Mouse (Mus musculus) neural tube, embryonic 12.5 days (tissue): Measurements from ENCODE around the gene Hsd17b11. TPM values are rescaled to one million over a fixed set of nuclear protein-coding genes. Genes with fewer than 3 reads are reported as not detected.

Experiments
- ATAC-seq: fragments of 200-750 bp; cut with Nextera tagmentation; 2 replicates; pipeline ENCODE4 v1.8.0; 2017; ENCODE audit warnings: low read depth, mild to moderate bottlenecking, moderate TSS enrichment, moderate library complexity; ENCODE audit not compliant: low FRiP score
- H3K27ac ChIP-seq: fragments of 300-500 bp; sonication (generic); 2 replicates; pipeline ENCODE4 v1.5.1; 2016
- H3K27me3 ChIP-seq: fragments of 300-500 bp; sonication (generic); replicated peaks from 2 replicates; pipeline ENCODE4 v1.6.1; 2016; ENCODE audit warnings: mild to moderate bottlenecking
- H3K36me3 ChIP-seq: fragments of 300-500 bp; sonication (generic); 2 replicates; pipeline ENCODE4 v1.6.1; 2016; ENCODE audit warnings: mild to moderate bottlenecking
- H3K4me1 ChIP-seq: fragments of 300-500 bp; sonication (generic); 2 replicates; pipeline ENCODE4 v1.6.1; 2016
- H3K4me2 ChIP-seq: fragments of 300-500 bp; sonication (generic); replicated peaks from 2 replicates; pipeline ENCODE4 v1.6.1; 2016; ENCODE audit warnings: mild to moderate bottlenecking
- H3K4me3 ChIP-seq: fragments of 300-500 bp; sonication (generic); 2 replicates; pipeline ENCODE4 v1.5.1; 2016
- H3K9ac ChIP-seq: fragments of 300-500 bp; sonication (generic); 2 replicates; pipeline ENCODE4 v1.6.1; 2016; ENCODE audit warnings: mild to moderate bottlenecking
- H3K9me3 ChIP-seq: fragments of 300-500 bp; sonication (generic); 2 replicates; pipeline ENCODE4 v1.6.1; 2016; ENCODE audit warnings: mild to moderate bottlenecking
- WGBS: fragments of 180-500 bp; shearing (Covaris S2); methylation state at CpG from one replicate; pipeline ENCODE4 v1.1.7; 2016; 5-methylcytosine and 5-hydroxymethylcytosine counted together
- polyA plus RNA-seq: library from polyadenylated mRNA; unstranded; fragments of >200 nt; fragmentation: Nextera tagmentation; extraction: Ambion mirVana; gene quantifications from 2 replicates; pipeline ENCODE4 v1.2.1, GENCODE M21; 2016

The Hsd17b11 gene
- polyA plus RNA-seq, 1 experiment from 2014 or later: 2.0 TPM

- WGBS: 71% methylated on average over 8 of the region's 8 CpGs
- H3K4me1 ChIP-seq: peaks cover 4% of the 10 kb centered on the region
- no peaks in the 10 kb centered on the region for H3K27me3 ChIP-seq
- H3K4me2 ChIP-seq: no peak overlapping the region
- H3K4me3 ChIP-seq: no peak overlapping the region
- ATAC-seq: no peak
- H3K9me3 ChIP-seq: no peaks in the 10 kb centered on the region
- H3K36me3 ChIP-seq: peaks cover 30% of the 10 kb centered on the region
- H3K27ac ChIP-seq: no peak overlapping the region
- no peak overlapping the region for H3K9ac ChIP-seq
Measured at GRCm38 (mm10) chr5:104052956-104053355, 31.2 kb upstream of the Hsd17b11 start.

DNA sequence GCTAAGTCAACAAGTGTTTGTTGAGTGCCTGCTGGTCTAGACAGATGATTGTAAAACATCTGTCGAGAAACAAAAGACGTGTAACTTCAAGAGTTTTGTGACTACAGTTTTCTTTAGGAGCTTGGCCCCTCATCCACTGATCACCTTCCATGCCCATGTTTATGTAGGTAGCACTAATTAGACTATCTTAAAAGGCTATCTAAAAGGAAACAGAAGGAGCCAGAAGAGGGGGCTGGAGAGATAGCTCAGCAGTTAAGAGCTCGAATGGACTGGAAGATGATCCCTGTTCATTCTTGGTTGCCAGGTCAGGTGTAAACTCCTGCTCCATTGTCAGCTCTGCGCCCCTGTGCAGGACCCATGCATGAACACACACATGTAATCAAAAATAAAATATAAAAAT is 26.4 kb upstream of the Hsd17b11 start:
- no peak for ATAC-seq

GRCm38 (mm10) chr5:104047200-104048105 is 25.7 kb upstream of the Hsd17b11 start:
- ATAC-seq: 0 out of 2 replicates have a peak, but pooled peaks have one; percentile 3

More for the DNA sequence above, 26.4 kb upstream of the Hsd17b11 start:
- H3K27me3 ChIP-seq: no peaks in the 10 kb centered on the region
- H3K4me2 ChIP-seq: peak overlapping the region; percentile 68
- peaks cover 12% of the 10 kb centered on the region for H3K4me1 ChIP-seq
- 33% methylated on average over 4 of the region's 4 CpGs for WGBS
- no peaks in the 10 kb centered on the region for H3K9me3 ChIP-seq
- H3K27ac ChIP-seq: no peak overlapping the region
- peaks cover 23% of the 10 kb centered on the region for H3K36me3 ChIP-seq
- H3K4me3 ChIP-seq: no peak overlapping the region
- H3K9ac ChIP-seq: no peak overlapping the region

GRCm38 (mm10) chr5:104046256-104047199 is 24.8 kb upstream of the Hsd17b11 start, which contains the start of gene Nudt9:
Nudt9 (plus strand) TSS chr5:104046306.
- WGBS: 6% methylated on average over 90 of the region's 90 CpGs
- Histone ChIP-seq H3K36me3 (peaks cover 11% of the 10 kb centered on the region), H3K27me3 (no peaks in the 10 kb centered on the region)

More at GRCm38 (mm10) chr5:104047200-104048105, 25.7 kb upstream of the Hsd17b11 start:
- Histone ChIP-seq H3K9ac (peak overlapping the region; percentile 80), H3K4me3 (peak overlapping the region; percentile 69), H3K27me3 (no peaks in the 10 kb centered on the region), H3K4me1 (peaks cover 12% of the 10 kb centered on the region), H3K9me3 (no peaks in the 10 kb centered on the region), H3K4me2 (peak overlapping the region; percentile 68), H3K27ac (0 out of 2 replicates have a peak overlapping the region, but pooled peaks have one; percentile 37), H3K36me3 (peaks cover 20% of the 10 kb centered on the region)
- WGBS: 5% methylated on average over 19 of the region's 19 CpGs

GRCm38 (mm10) chr5:104043704-104044103 is 22.0 kb upstream of the Hsd17b11 start:
- peaks cover 12% of the 10 kb centered on the region for H3K4me1 ChIP-seq
- no peak overlapping the region for H3K27ac ChIP-seq
- H3K27me3 ChIP-seq: no peaks in the 10 kb centered on the region
- no peak for ATAC-seq
- H3K9ac ChIP-seq: no peak overlapping the region
- WGBS: 77% methylated on average over 2 of the region's 2 CpGs
- no peaks in the 10 kb centered on the region for H3K36me3 ChIP-seq
- H3K4me2 ChIP-seq: no peak overlapping the region
- no peak overlapping the region for H3K4me3 ChIP-seq
- H3K9me3 ChIP-seq: no peaks in the 10 kb centered on the region

More at GRCm38 (mm10) chr5:104046256-104047199, 24.8 kb upstream of the Hsd17b11 start, which contains the start of gene Nudt9:
- peak within 1 kb of the TSS; percentile 80 for H3K9ac ChIP-seq
- H3K4me1 ChIP-seq: peaks cover 12% of the 10 kb centered on the region
- peak within 1 kb of the TSS; percentile 69 for H3K4me3 ChIP-seq
- H3K27ac ChIP-seq: peak within 1 kb of the TSS; percentile 37; the same call in 1 of the 2 replicates
- H3K4me2 ChIP-seq: peak within 1 kb of the TSS; percentile 68
- H3K9me3 ChIP-seq: no peaks in the 10 kb centered on the region
- peak; percentile 99 for ATAC-seq

DNA sequence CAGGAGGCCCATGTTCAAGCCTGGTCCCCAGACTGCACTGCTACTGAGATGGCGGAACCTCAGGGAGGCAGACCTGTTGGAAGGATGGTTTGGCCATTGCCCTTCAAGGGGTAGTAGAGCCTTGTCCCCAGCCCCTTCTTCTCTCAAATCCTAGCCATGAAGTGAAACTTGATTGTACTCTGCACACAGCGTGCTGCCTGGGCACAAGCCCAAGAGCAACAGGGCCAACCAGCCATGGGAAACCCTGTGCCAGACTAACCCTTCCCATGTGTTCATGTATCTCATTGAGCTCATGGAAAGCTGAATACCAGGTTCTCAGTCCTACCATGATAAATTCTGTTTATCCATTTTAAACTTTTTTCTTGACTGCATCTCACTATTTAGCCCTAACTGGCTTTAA is 21.2 kb upstream of the Hsd17b11 start:
- Histone ChIP-seq H3K4me1 (peaks cover 7% of the 10 kb centered on the region), H3K4me2 (no peak overlapping the region), H3K27ac (no peak overlapping the region), H3K9me3 (no peaks in the 10 kb centered on the region), H3K36me3 (no peaks in the 10 kb centered on the region), H3K27me3 (no peaks in the 10 kb centered on the region), H3K4me3 (no peak overlapping the region), H3K9ac (no peak overlapping the region)
- WGBS: 92% methylated on average over 2 of the region's 2 CpGs
- no peak for ATAC-seq

DNA sequence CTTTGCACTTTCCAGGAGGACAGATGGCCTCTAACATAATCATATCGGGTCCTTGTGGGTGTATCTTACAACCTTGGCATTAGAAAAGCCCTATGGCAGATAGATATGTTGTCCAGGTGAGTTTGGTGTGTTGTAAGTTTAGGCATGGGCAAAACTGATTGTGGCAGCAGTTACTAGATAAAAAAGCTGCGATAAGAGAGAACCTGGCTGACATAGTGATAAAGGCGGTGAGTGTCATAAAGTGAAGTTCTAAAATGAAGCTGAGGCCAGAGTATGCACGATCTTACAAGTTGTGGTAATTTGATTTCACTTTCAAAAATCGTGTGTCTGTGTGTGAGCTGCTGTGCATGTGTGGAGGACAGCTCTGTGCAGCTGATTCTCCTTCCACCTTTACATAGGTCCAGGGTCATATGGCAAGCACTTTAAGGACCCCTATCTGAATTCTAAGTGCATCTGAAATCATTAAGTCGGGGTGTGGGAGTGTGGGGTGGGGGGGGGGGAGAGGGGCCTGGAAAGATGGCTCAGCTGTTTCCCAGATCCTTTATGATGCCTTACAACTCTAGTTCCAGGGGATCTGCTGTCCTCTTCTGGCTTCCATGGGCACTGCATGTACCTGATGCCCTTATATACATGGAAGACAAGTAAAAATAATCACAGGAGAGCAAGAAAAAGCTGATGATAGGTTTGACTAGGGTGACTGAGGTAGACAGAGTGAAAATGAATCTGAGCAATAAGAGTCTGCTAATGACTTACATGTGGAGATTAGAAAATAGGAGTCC is 17.6 kb upstream of the Hsd17b11 start:
- no peak overlapping the region for H3K27ac ChIP-seq
- no peak overlapping the region for H3K4me2 ChIP-seq
- no peaks in the 10 kb centered on the region for H3K36me3 ChIP-seq
- ATAC-seq: 0 out of 2 replicates have a peak, but pooled peaks have one; percentile 41
- no peaks in the 10 kb centered on the region for H3K4me1 ChIP-seq
- no peak overlapping the region for H3K4me3 ChIP-seq
- H3K9me3 ChIP-seq: no peaks in the 10 kb centered on the region
- H3K27me3 ChIP-seq: no peaks in the 10 kb centered on the region
- H3K9ac ChIP-seq: no peak overlapping the region
- 76% methylated on average over 6 of the region's 6 CpGs for WGBS

DNA sequence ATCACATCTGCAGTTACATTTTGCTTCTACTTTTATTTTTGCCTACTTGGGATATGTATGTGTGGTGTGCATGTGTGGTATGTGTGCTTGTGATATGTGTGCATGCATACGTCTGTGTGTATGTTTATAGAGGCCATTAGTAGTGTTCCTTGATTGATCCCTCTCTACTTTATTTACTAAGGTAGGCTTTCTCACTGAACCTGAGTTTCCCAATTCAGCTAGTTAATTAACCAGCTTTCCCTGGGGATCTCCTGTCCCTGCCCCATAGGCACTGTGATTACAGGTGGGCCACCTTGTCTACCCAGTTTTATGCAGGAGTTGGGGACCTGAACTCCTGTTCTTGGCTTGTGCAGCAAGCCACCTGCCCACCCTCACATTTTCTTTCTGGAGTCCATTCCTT is 15.0 kb upstream of the Hsd17b11 start:
- WGBS: 96% methylated on average over 1 of the region's 1 CpGs
- Histone ChIP-seq H3K9me3 (no peaks in the 10 kb centered on the region), H3K4me2 (no peak overlapping the region)

GRCm38 (mm10) chr5:104035824-104036223 is 14.1 kb upstream of the Hsd17b11 start:
- Histone ChIP-seq H3K9me3 (no peaks in the 10 kb centered on the region), H3K4me3 (no peak overlapping the region), H3K36me3 (no peaks in the 10 kb centered on the region), H3K4me1 (no peaks in the 10 kb centered on the region), H3K27ac (no peak overlapping the region), H3K9ac (no peak overlapping the region), H3K27me3 (no peaks in the 10 kb centered on the region), H3K4me2 (no peak overlapping the region)
- ATAC-seq: no peak
- WGBS: 64% methylated on average over 1 of the region's 1 CpGs

More for the DNA sequence above, 15.0 kb upstream of the Hsd17b11 start:
- no peak for ATAC-seq
- Histone ChIP-seq H3K27ac (no peak overlapping the region), H3K36me3 (no peaks in the 10 kb centered on the region), H3K9ac (no peak overlapping the region), H3K27me3 (no peaks in the 10 kb centered on the region), H3K4me3 (no peak overlapping the region), H3K4me1 (no peaks in the 10 kb centered on the region)

DNA sequence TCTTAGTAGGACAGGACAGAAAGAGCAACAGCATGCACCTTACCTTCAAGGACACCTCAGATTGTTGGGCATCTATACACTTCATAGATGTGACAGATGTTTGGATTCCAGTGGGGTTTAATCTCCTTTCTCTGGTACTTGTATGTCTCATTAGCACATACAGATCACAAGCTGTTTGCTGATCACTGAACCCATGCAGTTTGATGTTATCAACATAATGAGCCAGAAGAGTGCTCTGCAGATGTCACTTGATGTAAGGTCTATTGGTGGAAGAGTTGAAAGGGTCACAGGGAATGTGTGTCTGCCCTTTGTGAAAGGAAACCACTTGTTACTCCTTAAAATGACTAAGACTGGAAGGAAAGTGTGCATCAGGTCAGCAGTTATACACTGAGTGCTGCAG is 13.3 kb upstream of the Hsd17b11 start:
- ATAC-seq: no peak
- H3K9ac ChIP-seq: no peak overlapping the region
- H3K4me1 ChIP-seq: no peaks in the 10 kb centered on the region

GRCm38 (mm10) chr5:104032434-104033097 is 10.8 kb upstream of the Hsd17b11 start:
- no peaks in the 10 kb centered on the region for H3K9me3 ChIP-seq
- H3K9ac ChIP-seq: no peak overlapping the region
- H3K4me2 ChIP-seq: no peak overlapping the region
- no peak overlapping the region for H3K27ac ChIP-seq
- H3K36me3 ChIP-seq: no peaks in the 10 kb centered on the region
- no peak overlapping the region for H3K4me3 ChIP-seq
- 89% methylated on average over 2 of the region's 2 CpGs for WGBS
- no peak for ATAC-seq
- no peaks in the 10 kb centered on the region for H3K4me1 ChIP-seq
- H3K27me3 ChIP-seq: no peaks in the 10 kb centered on the region

More for the DNA sequence above, 13.3 kb upstream of the Hsd17b11 start:
- no peak overlapping the region for H3K27ac ChIP-seq
- H3K36me3 ChIP-seq: no peaks in the 10 kb centered on the region
- H3K4me3 ChIP-seq: no peak overlapping the region
- H3K4me2 ChIP-seq: no peak overlapping the region
- no peaks in the 10 kb centered on the region for H3K9me3 ChIP-seq
- no peaks in the 10 kb centered on the region for H3K27me3 ChIP-seq
